Mouse (Mus musculus) thymus, adult 18-20 months (tissue): ENCODE results near the gene Gabrr1.
"Not testable (repeated sequence)": the region's sequence is repeated elsewhere in the genome, so short reads cannot be mapped to it uniquely, and the experiment has no call there.

Source experiments
- DNase-seq, 2 experiments: peaks; one replicate each; pipeline ENCODE4 v3.0.0; 2022; ENCODE audit warnings: mixed read lengths in 2 of 2

Gene Gabrr1

GRCm38 (mm10) chr4:33132221-33132620 lies at the start of gene Gabrr1:
Gene Gabrr1, plus strand, starts transcription at chr4:33132521.
- no peak for DNase-seq

- DNase-seq, result no peak
These were observed 33.1 kb upstream of the Gabrr1 start for GRCm38 (mm10) chr4:33099118-33099694.

- DNase-seq, result no peak
These were observed 22.4 kb upstream of the Gabrr1 start for GRCm38 (mm10) chr4:33109720-33110458.

- DNase-seq, result no peak
These were observed 21.5 kb upstream of the Gabrr1 start for GRCm38 (mm10) chr4:33110845-33111244.

- DNase-seq, result no peak
These were observed 21.0 kb upstream of the Gabrr1 start for GRCm38 (mm10) chr4:33111358-33111757.

- DNase-seq, result not testable (repeated sequence)
These were observed 19.5 kb upstream of the Gabrr1 start for GRCm38 (mm10) chr4:33112866-33113265.

- DNase-seq, result peak; percentile 20 to 31
These were observed 13.2 kb upstream of the Gabrr1 start for GRCm38 (mm10) chr4:33119118-33119517.

- peak in 1 of 2 experiments; percentile 22 for DNase-seq
These were observed 7.8 kb upstream of the Gabrr1 start for GRCm38 (mm10) chr4:33124493-33124892.

GRCm38 (mm10) chr4:33125409-33126084 lies 6.8 kb upstream of the Gabrr1 start:
- no peak for DNase-seq

GRCm38 (mm10) chr4:33146679-33147291 lies 14.5 kb downstream of the Gabrr1 start:
- no peak for DNase-seq

GRCm38 (mm10) chr4:33147825-33148224 lies 15.5 kb downstream of the Gabrr1 start:
- no peak for DNase-seq

- DNase-seq, result no peak
These were observed 16.8 kb downstream of the Gabrr1 start for GRCm38 (mm10) chr4:33149150-33149549.

GRCm38 (mm10) chr4:33152087-33153038 lies 20.0 kb downstream of the Gabrr1 start:
- DNase-seq, result no peak

GRCm38 (mm10) chr4:33183477-33183876 lies 51.2 kb downstream of the Gabrr1 start:
- DNase-seq, result no peak

- no peak for DNase-seq
These were observed 55.8 kb downstream of the Gabrr1 start for GRCm38 (mm10) chr4:33188164-33188563.

- DNase-seq, result peak; percentile 24 to 29
These were observed 56.7 kb downstream of the Gabrr1 start for GRCm38 (mm10) chr4:33188781-33189734.

GRCm38 (mm10) chr4:33189735-33190036 lies 57.4 kb downstream of the Gabrr1 start, which contains the start of gene Pm20d2:
Gene Pm20d2, minus strand, starts transcription at chr4:33189737.
- DNase-seq, result no peak

GRCm38 (mm10) chr4:33198117-33198516 lies 65.8 kb downstream of the Gabrr1 start:
- no peak for DNase-seq

- DNase-seq, result peak in 1 of 2 experiments; percentile 10
These were observed 72.4 kb downstream of the Gabrr1 start for GRCm38 (mm10) chr4:33204682-33205081.

- no peak for DNase-seq
These were observed 75.2 kb downstream of the Gabrr1 start for GRCm38 (mm10) chr4:33207551-33207950.
